Mouse (Mus musculus) liver, postnatal 0 days (tissue): ENCODE measurements around the gene Hoxd11. TPM values are rescaled to one million over a fixed set of nuclear protein-coding genes. Genes with fewer than 3 reads are reported as not detected.

ENCODE experiments used
- ATAC-seq: fragments of 200-750 bp; cut with Nextera tagmentation; 2 replicates; pipeline ENCODE4 v1.8.0; 2017; ENCODE audit warnings: mild to moderate bottlenecking, moderate library complexity
- DNase-seq: peaks from one replicate; pipeline ENCODE4 v3.0.0-alpha.2; 2016
- H3K27ac ChIP-seq: fragments of 300-500 bp; sonication (generic); 2 replicates; pipeline ENCODE4 v1.5.1; 2014; ENCODE audit warnings: antibody characterized with exemption, moderate library complexity, mild to moderate bottlenecking, low read depth
- H3K27me3 ChIP-seq: fragments of 300-500 bp; sonication (generic); 2 replicates; pipeline ENCODE4 v1.6.1; 2014; ENCODE audit warnings: low read length, control low read depth, mixed read lengths; ENCODE audit not compliant: insufficient read depth
- H3K36me3 ChIP-seq: fragments of 300-500 bp; sonication (generic); replicated peaks from 2 replicates; pipeline ENCODE4 v1.6.1; 2014; ENCODE audit warnings: mild to moderate bottlenecking, control low read depth, low read length, moderate library complexity, mixed read lengths; ENCODE audit not compliant: insufficient read depth
- H3K4me1 ChIP-seq: fragments of 300-500 bp; sonication (generic); 2 replicates; pipeline ENCODE4 v1.6.1; 2014; ENCODE audit warnings: antibody characterized with exemption, mild to moderate bottlenecking, control low read depth; ENCODE audit not compliant: insufficient read depth
- H3K4me2 ChIP-seq: fragments of 300-500 bp; sonication (generic); 2 replicates; pipeline ENCODE4 v1.6.1; 2014; ENCODE audit warnings: low read depth, mild to moderate bottlenecking, low read length, moderate library complexity, mixed read lengths
- H3K4me3 ChIP-seq: fragments of 300-500 bp; sonication (generic); 2 replicates; pipeline ENCODE4 v1.5.1; 2014; ENCODE audit warnings: low read depth, low read length
- H3K9ac ChIP-seq: fragments of 300-500 bp; sonication (generic); replicated peaks from 2 replicates; pipeline ENCODE4 v1.6.1; 2014; ENCODE audit warnings: mild to moderate bottlenecking, moderate library complexity
- H3K9me3 ChIP-seq: fragments of 300-500 bp; sonication (generic); 2 replicates; pipeline ENCODE4 v1.6.1; 2016; ENCODE audit warnings: mild to moderate bottlenecking, control low read depth, low read length, mixed read lengths
- CTCF ChIP-seq: sonication (generic); IDR thresholded peaks from 2 replicates; pipeline ENCODE4 v1.5.1; 2016; ENCODE audit warnings: antibody characterized with exemption, low read depth
- EP300 ChIP-seq: IDR thresholded peaks from 2 replicates; pipeline ENCODE4 v1.6.1; 2016; ENCODE audit warnings: antibody characterized with exemption, low read depth, mild to moderate bottlenecking
- WGBS: fragments of 180-500 bp; shearing (Covaris S2); extraction: QIAGEN DNeasy Blood & Tissue Kit; methylation state at CpG from one replicate; pipeline ENCODE4 v1.1.7; 2014; ENCODE audit not compliant: insufficient replicate concordance; 5-methylcytosine and 5-hydroxymethylcytosine counted together
- polyA plus RNA-seq: library from polyadenylated mRNA; unstranded; fragments of >200 nt; fragmentation: Nextera tagmentation; extraction: Ambion mirVana; gene quantifications from 2 replicates; pipeline ENCODE4 v1.2.1, GENCODE M21; 2015

Gene Hoxd11
- polyA plus RNA-seq, 1 experiment from 2014 or later = not detected

DNA sequence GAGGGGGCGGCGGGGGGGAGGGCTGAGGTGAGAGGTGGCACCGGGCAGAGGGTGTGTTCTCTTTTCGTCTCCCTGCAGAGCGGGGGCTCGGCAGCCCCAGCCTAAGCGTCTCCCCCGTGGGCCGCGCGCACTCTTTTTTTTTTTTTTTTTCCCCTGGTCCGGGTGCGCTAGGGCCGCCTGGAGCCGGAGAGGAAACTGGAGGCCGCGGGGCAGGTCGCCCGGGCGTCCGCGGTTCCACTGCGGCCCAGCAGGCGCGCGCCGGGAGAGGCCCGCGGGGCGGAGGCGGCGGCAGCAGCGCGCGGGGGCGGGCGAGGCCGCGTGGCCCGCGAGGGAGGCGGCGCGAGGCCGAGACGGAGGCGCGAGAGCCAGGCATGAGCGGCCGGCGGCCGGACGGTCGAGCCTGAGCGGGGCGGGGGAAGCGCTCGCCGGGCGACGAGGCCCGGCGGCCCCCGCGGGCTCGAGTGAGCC, 25.7 kb downstream of the Hoxd11 start:
- TF ChIP-seq EP300 = no peak
- no peak for TF ChIP-seq CTCF
- peak; percentile 19; the same call in 1 of the 2 replicates for ATAC-seq
- Histone ChIP-seq H3K4me2 (peak overlapping the region; percentile 62), H3K9ac (no peak overlapping the region), H3K27ac (no peak overlapping the region), H3K4me1 (peaks cover 6% of the 10 kb centered on the region; the same call in 1 of the 2 replicates), H3K36me3 (no peaks in the 10 kb centered on the region), H3K27me3 (peaks cover 94% of the 10 kb centered on the region), H3K4me3 (peak overlapping the region; percentile 37; the same call in 1 of the 2 replicates), H3K9me3 (no peaks in the 10 kb centered on the region)
- DNase-seq = no peak
- WGBS = 1% methylated on average over 44 of the region's 66 CpGs

DNA sequence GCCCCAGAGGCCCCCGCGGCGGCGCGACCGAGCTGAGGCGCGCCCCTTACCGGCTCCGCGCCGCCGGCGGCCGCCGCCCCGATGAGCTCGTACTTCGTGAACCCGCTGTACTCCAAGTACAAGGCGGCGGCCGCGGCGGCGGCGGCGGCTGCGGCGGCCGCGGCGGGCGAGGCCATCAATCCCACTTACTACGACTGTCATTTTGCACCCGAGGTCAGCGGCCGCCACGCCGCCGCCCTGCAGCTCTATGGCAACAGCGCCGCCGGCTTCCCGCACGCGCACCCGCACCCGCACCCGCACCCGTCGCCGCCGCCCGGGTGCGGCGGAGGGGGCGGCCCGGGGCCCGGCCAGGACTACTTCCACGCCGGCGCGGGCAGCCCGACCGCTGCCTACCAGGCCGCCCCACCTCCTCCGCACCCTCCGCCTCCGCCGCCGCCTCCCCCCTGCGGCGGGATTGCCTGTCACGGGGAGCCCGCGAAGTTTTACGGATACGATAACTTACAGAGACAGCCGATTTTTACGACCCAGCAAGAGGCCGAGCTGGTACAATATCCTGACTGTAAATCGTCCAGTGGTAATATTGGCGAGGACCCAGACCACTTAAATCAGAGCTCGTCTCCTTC, 26.2 kb downstream of the Hoxd11 start:
- Histone ChIP-seq H3K4me2 (peak overlapping the region; percentile 62), H3K27me3 (peaks cover 94% of the 10 kb centered on the region), H3K9ac (no peak overlapping the region), H3K4me3 (peak overlapping the region; percentile 37), H3K9me3 (no peaks in the 10 kb centered on the region), H3K4me1 (peaks cover 6% of the 10 kb centered on the region; the same call in 1 of the 2 replicates), H3K36me3 (no peaks in the 10 kb centered on the region), H3K27ac (no peak overlapping the region)
- under 1% methylated on average over 49 of the region's 85 CpGs for WGBS
- no peak for TF ChIP-seq CTCF
- TF ChIP-seq EP300 = no peak
- ATAC-seq = no peak
- no peak for DNase-seq

DNA sequence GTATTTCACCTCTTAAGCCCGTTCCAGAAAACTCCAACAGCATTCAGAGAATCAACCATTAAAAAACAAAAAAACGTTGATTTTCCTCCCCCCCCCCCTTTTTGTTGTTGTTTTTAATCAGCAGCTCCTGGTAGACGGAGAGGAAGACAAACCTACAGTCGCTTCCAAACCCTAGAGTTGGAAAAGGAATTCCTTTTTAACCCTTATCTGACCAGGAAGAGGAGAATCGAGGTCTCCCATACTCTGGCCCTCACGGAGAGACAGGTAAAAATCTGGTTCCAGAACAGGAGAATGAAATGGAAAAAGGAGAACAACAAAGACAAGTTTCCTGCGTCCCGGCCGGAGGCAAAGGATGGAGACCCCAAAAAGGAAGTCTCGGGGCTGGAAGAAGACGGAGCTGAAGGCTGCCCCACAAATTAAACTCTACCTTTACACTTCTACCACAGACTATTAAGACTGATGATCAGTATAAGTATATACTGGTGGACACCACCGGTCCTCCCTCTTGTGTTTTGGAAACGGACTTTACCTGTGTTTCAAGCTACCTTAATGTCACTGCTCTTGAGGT, 27.1 kb downstream of the Hoxd11 start:
- H3K9me3 ChIP-seq = no peaks in the 10 kb centered on the region
- H3K27me3 ChIP-seq = peaks cover 94% of the 10 kb centered on the region
- H3K27ac ChIP-seq = no peak overlapping the region
- H3K4me1 ChIP-seq = peaks cover 6% of the 10 kb centered on the region; the same call in 1 of the 2 replicates
- 7% methylated on average over 13 of the region's 13 CpGs for WGBS
- DNase-seq (no peak), ATAC-seq (no peak)
- no peak overlapping the region for H3K4me2 ChIP-seq
- TF ChIP-seq CTCF (no peak), EP300 (no peak)
- H3K36me3 ChIP-seq = no peaks in the 10 kb centered on the region
- H3K4me3 ChIP-seq = no peak overlapping the region
- no peak overlapping the region for H3K9ac ChIP-seq

DNA sequence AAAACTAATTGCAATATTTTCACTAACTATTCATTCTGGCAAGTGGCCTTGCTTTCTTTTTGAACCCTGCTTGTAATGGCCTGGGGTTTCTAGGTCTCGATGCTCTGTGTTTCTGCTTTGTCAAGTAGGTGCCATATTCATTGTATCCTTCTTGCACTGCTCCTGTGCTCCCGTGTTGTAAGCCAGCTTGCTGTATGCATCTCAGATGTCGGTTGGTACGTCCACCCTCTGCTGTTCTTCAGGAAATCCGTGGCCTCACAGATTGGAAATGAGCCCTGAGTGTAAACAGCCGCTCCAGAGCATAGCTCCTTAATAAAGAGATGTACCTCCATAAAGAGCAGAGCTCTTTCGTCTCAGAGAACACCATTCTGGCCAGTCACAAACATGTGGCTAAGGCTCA, 28.2 kb downstream of the Hoxd11 start:
- H3K27me3 ChIP-seq = peaks cover 96% of the 10 kb centered on the region
- TF ChIP-seq CTCF (no peak), EP300 (no peak)
- no peak for DNase-seq
- no peak overlapping the region for H3K27ac ChIP-seq
- peaks cover 13% of the 10 kb centered on the region for H3K4me1 ChIP-seq
- H3K36me3 ChIP-seq = no peaks in the 10 kb centered on the region
- ATAC-seq = no peak
- H3K9ac ChIP-seq = no peak overlapping the region
- H3K4me3 ChIP-seq = no peak overlapping the region
- no peaks in the 10 kb centered on the region for H3K9me3 ChIP-seq
- no peak overlapping the region for H3K4me2 ChIP-seq
- 18% methylated on average over 7 of the region's 7 CpGs for WGBS

DNA sequence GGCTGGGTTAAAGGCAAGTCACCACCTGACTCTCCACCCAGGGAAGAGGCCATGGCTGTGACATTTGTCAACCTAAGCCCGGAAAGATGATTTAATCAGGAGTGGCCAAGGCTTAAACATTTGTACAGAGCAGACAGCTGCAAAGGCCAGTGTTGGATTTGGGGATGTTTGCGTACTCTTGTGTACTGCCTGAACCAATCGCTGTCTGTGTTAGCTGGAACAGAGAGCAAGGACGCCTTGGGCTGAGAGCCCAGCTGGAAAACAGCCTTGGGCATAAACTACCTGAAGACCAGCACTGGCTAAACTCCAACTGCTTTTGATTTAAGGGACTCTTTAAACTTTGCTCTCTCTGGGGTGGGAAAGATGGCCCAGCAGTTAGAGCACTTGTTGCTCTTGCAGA, 29.3 kb downstream of the Hoxd11 start:
- Histone ChIP-seq H3K9me3 (no peaks in the 10 kb centered on the region), H3K4me2 (no peak overlapping the region), H3K27ac (no peak overlapping the region), H3K9ac (no peak overlapping the region), H3K36me3 (no peaks in the 10 kb centered on the region), H3K4me1 (peaks cover 13% of the 10 kb centered on the region), H3K4me3 (no peak overlapping the region), H3K27me3 (peaks cover 96% of the 10 kb centered on the region)
- WGBS = 48% methylated on average over 4 of the region's 4 CpGs
- ATAC-seq (no peak), DNase-seq (no peak)
- TF ChIP-seq CTCF (no peak), EP300 (no peak)

DNA sequence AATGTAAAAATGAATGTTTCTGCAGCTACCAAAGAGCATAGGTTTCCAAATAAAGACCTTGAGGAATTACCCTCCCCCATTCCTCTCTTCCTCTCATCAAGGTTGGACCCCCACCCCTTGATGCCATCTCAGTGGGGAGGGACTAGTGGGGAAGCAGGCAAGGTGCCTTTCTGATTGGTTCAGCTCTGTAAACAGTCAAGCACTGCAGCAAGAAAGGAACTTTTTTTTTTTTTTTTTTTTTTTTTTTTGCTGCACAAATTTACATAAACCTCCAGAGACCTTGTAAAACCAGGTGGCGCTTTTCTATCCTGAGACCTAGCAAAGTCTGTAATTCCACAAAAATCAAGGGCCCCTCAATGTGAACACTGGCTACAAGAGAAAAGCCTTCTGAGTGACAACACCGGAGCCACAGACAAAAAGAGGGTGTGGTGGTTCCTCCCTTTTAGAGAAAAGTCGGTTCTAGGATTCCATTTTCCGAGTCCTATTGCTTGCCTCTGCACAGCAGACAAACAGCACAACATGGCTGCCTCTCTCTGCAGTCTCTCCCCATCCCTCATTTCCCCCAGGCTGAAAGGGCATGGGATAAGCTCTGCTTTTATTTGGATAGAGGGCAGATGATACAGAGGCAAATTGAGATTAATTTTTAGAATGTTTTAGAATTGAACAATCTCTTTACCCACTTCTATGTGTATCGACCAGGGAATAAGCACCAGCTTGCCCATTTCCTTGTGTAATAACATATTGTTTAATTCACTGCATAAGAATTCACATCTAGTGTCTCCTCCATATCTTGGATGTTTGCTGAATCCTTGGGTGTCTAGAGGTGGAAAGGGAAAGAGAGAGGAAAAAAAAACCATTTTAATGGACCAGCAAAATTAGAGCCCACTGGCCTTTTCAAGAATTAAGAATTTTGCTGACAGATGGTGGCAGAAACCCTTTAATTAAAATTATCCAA, 30.4 kb downstream of the Hoxd11 start:
- no peak overlapping the region for H3K4me2 ChIP-seq
- TF ChIP-seq CTCF (no peak), EP300 (no peak)
- no peak for ATAC-seq
- no peaks in the 10 kb centered on the region for H3K36me3 ChIP-seq
- WGBS = 11% methylated on average over 5 of the region's 5 CpGs
- no peak overlapping the region for H3K4me3 ChIP-seq
- peaks cover 96% of the 10 kb centered on the region for H3K27me3 ChIP-seq
- no peak overlapping the region for H3K9ac ChIP-seq
- H3K4me1 ChIP-seq = peaks cover 12% of the 10 kb centered on the region
- no peak overlapping the region for H3K27ac ChIP-seq
- no peaks in the 10 kb centered on the region for H3K9me3 ChIP-seq
- no peak for DNase-seq
